Mouse (Mus musculus) forebrain, embryonic 11.5 days (tissue): Measurements from ENCODE around the gene Dhrs4. TPM values are rescaled to one million over a fixed set of nuclear protein-coding genes. Genes with fewer than 3 reads are reported as not detected.

Experiments
- ATAC-seq: fragments of 200-750 bp; cut with Nextera tagmentation; replicated peaks from 2 replicates; pipeline ENCODE4 v1.8.0; 2017; ENCODE audit warnings: moderate TSS enrichment; ENCODE audit not compliant: low FRiP score
- DNase-seq: peaks from one replicate; pipeline ENCODE4 v3.0.0-alpha.2; 2017; ENCODE audit warnings: low spot score
- H3K27ac ChIP-seq: fragments of 300-500 bp; sonication (generic); 2 replicates; pipeline ENCODE4 v1.5.1; 2014; ENCODE audit warnings: low read depth, low read length
- H3K27me3 ChIP-seq: fragments of 300-500 bp; sonication (generic); 2 replicates; pipeline ENCODE4 v1.6.1; 2014; ENCODE audit warnings: mild to moderate bottlenecking, low read length, mixed read lengths; ENCODE audit not compliant: control insufficient read depth, insufficient read depth
- H3K36me3 ChIP-seq: fragments of 300-500 bp; sonication (generic); 2 replicates; pipeline ENCODE4 v1.6.1; 2014; ENCODE audit warnings: mild to moderate bottlenecking, low read length, moderate library complexity, mixed read lengths; ENCODE audit not compliant: control insufficient read depth, insufficient read depth
- H3K4me1 ChIP-seq: fragments of 300-500 bp; sonication (generic); replicated peaks from 2 replicates; pipeline ENCODE4 v1.6.1; 2014; ENCODE audit warnings: low read length, mixed read lengths; ENCODE audit not compliant: control insufficient read depth, insufficient read depth
- H3K4me2 ChIP-seq: fragments of 300-500 bp; sonication (generic); 2 replicates; pipeline ENCODE4 v1.6.1; 2014; ENCODE audit warnings: low read depth, mild to moderate bottlenecking, low read length, moderate library complexity, mixed read lengths; ENCODE audit not compliant: severe bottlenecking
- H3K4me3 ChIP-seq: fragments of 300-500 bp; sonication (generic); 2 replicates; pipeline ENCODE4 v1.5.1; 2014; ENCODE audit warnings: low read depth, low read length
- H3K9ac ChIP-seq: fragments of 300-500 bp; sonication (generic); 2 replicates; pipeline ENCODE4 v1.6.1; 2014; ENCODE audit warnings: low read length
- H3K9me3 ChIP-seq: fragments of 300-500 bp; sonication (generic); 2 replicates; pipeline ENCODE4 v1.6.1; 2016; ENCODE audit warnings: low read length, mixed read lengths; ENCODE audit not compliant: control insufficient read depth
- WGBS: fragments of 180-500 bp; shearing (Covaris S2); extraction: QIAGEN DNeasy Blood & Tissue Kit; methylation state at CpG from one replicate; pipeline ENCODE4 v1.1.7; 2014; 5-methylcytosine and 5-hydroxymethylcytosine counted together
- polyA plus RNA-seq: library from polyadenylated mRNA; unstranded; fragments of >200 nt; fragmentation: Nextera tagmentation; extraction: Ambion mirVana; gene quantifications from 2 replicates; pipeline ENCODE4 v1.2.1, GENCODE M21; 2014

Dhrs4 gene
- polyA plus RNA-seq, 1 experiment from 2014 or later, result 30.2 TPM

DNA sequence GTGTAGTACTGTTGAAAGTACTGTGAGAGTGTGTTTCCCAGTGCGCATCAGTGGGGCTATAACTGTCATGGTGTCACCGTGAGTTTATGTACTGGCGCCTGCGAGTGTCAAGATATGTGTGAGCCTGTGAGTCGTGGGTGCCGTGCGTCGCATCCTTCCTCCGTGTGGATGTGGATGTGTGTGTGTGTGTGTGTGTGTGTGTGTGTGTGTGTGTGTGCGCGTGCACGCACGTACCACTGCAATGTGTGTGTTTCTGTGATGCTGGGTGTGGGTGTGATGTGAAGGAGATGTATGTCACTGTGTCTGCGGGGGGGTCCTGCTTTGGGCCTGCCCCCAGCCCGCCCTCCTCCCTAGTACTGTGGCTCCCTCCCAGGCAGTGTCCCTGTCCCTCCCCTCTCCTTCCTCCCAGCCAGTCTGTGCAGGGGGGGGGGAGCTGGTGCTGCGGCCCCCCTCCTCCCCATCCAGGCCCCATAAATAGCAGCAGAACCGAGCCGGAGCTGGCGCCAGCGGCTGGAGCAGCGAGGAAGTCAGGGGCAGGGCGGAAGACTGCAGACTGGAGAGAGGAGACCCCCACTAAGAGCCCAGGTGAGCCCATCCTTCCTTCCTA lies 31.7 kb downstream of the Dhrs4 start, which contains the start of gene Cpne6:
Gene Cpne6, plus strand, starts transcription at position 321 of the 607 bp plus-strand sequence.
- no peaks in the 10 kb centered on the region for H3K9me3 ChIP-seq
- H3K9ac ChIP-seq, result no peak within 1 kb of the TSS
- no peak within 1 kb of the TSS for H3K4me3 ChIP-seq
- no peaks in the 10 kb centered on the region for H3K27me3 ChIP-seq
- WGBS, result 75% methylated on average over 22 of the region's 22 CpGs
- no peaks in the 10 kb centered on the region for H3K4me1 ChIP-seq
- no peak for ATAC-seq
- H3K27ac ChIP-seq, result no peak within 1 kb of the TSS
- H3K4me2 ChIP-seq, result no peak within 1 kb of the TSS
- DNase-seq, result no peak
- no peaks in the 10 kb centered on the region for H3K36me3 ChIP-seq

- 72% methylated on average over 7 of the region's 7 CpGs for WGBS
- no peak overlapping the region for H3K27ac ChIP-seq
Measured at GRCm38 (mm10) chr14:55511037-55511436, 32.5 kb downstream of the Dhrs4 start.

GRCm38 (mm10) chr14:55513927-55514326 lies 35.4 kb downstream of the Dhrs4 start:
- Histone ChIP-seq H3K9ac (no peak overlapping the region), H3K27ac (no peak overlapping the region), H3K9me3 (no peaks in the 10 kb centered on the region), H3K4me1 (no peaks in the 10 kb centered on the region), H3K27me3 (no peaks in the 10 kb centered on the region), H3K36me3 (no peaks in the 10 kb centered on the region), H3K4me3 (no peak overlapping the region), H3K4me2 (no peak overlapping the region)
- ATAC-seq (no peak), DNase-seq (no peak)
- WGBS, result 76% methylated on average over 10 of the region's 10 CpGs

More at GRCm38 (mm10) chr14:55511037-55511436, 32.5 kb downstream of the Dhrs4 start:
- no peak overlapping the region for H3K4me3 ChIP-seq
- no peak for ATAC-seq
- DNase-seq, result no peak
- no peak overlapping the region for H3K9ac ChIP-seq
- no peaks in the 10 kb centered on the region for H3K27me3 ChIP-seq
- no peaks in the 10 kb centered on the region for H3K4me1 ChIP-seq
- H3K4me2 ChIP-seq, result no peak overlapping the region
- no peaks in the 10 kb centered on the region for H3K9me3 ChIP-seq
- no peaks in the 10 kb centered on the region for H3K36me3 ChIP-seq

- H3K27ac ChIP-seq, result no peak overlapping the region
- DNase-seq (no peak), ATAC-seq (no peak)
- H3K9me3 ChIP-seq, result no peaks in the 10 kb centered on the region
- no peaks in the 10 kb centered on the region for H3K4me1 ChIP-seq
- no peak overlapping the region for H3K4me3 ChIP-seq
- 0 out of 2 replicates have a peak, but pooled peaks cover 7% of the 10 kb centered on the region for H3K27me3 ChIP-seq
- no peak overlapping the region for H3K4me2 ChIP-seq
- no peaks in the 10 kb centered on the region for H3K36me3 ChIP-seq
- no peak overlapping the region for H3K9ac ChIP-seq
- 93% methylated on average over 4 of the region's 4 CpGs for WGBS
Measured at GRCm38 (mm10) chr14:55515846-55516245, 37.3 kb downstream of the Dhrs4 start.

DNA sequence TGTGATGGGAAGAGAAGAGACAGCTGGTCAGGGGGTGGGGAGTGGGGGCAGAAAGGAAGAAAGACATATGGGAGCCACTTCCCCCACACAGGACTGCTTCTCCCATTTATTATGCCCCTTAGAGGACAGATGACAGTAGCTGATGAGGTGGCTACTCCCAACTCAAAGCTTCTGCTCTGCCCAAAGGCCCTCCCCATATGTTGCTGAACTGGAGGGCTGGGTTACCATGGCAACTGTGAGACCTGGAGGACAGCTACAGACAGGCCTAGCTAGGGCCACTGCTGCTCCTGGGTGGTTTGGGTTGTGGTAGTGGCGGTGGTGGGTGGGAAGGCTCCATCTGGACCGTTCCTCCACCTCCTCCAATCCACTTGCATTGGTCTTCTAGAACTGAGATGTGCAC lies 40.3 kb downstream of the Dhrs4 start:
- no peak overlapping the region for H3K27ac ChIP-seq
- peak; percentile 63 for DNase-seq
- no peak overlapping the region for H3K4me2 ChIP-seq
- whole genome bisulfite sequencing, result 71% methylated on average over 2 of the region's 2 CpGs
- ATAC-seq, result peak; percentile 60
- no peaks in the 10 kb centered on the region for H3K36me3 ChIP-seq
- H3K4me3 ChIP-seq, result no peak overlapping the region
- H3K9me3 ChIP-seq, result no peaks in the 10 kb centered on the region
- no peak overlapping the region for H3K9ac ChIP-seq
- H3K4me1 ChIP-seq, result no peaks in the 10 kb centered on the region
- H3K27me3 ChIP-seq, result peaks cover 15% of the 10 kb centered on the region; the same call in 1 of the 2 replicates

DNA sequence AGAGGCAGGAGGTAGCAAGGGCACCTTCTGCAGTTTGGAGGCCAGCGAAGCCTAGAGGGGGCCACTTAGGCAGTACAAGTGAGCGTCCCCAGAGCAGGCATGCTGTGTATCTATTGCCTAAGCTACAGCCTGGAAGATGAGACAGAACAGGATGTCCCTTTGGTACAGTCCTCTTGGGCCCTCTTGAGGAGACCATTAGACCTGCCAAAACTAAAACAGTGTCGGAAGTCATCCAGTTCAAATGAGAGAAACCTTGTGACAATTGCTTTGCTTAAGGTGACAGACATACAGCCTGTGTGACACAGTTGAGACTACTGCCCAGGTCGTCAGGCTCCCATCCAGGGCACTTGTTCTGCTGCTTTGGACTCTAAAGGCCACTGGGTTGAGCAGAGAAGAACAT lies 41.0 kb downstream of the Dhrs4 start:
- Histone ChIP-seq H3K4me1 (no peaks in the 10 kb centered on the region), H3K27ac (no peak overlapping the region), H3K36me3 (no peaks in the 10 kb centered on the region), H3K4me2 (no peak overlapping the region), H3K9me3 (no peaks in the 10 kb centered on the region), H3K4me3 (no peak overlapping the region), H3K27me3 (peaks cover 15% of the 10 kb centered on the region; the same call in 1 of the 2 replicates), H3K9ac (no peak overlapping the region)
- 57% methylated on average over 4 of the region's 4 CpGs for WGBS
- ATAC-seq, result no peak
- DNase-seq, result no peak

DNA sequence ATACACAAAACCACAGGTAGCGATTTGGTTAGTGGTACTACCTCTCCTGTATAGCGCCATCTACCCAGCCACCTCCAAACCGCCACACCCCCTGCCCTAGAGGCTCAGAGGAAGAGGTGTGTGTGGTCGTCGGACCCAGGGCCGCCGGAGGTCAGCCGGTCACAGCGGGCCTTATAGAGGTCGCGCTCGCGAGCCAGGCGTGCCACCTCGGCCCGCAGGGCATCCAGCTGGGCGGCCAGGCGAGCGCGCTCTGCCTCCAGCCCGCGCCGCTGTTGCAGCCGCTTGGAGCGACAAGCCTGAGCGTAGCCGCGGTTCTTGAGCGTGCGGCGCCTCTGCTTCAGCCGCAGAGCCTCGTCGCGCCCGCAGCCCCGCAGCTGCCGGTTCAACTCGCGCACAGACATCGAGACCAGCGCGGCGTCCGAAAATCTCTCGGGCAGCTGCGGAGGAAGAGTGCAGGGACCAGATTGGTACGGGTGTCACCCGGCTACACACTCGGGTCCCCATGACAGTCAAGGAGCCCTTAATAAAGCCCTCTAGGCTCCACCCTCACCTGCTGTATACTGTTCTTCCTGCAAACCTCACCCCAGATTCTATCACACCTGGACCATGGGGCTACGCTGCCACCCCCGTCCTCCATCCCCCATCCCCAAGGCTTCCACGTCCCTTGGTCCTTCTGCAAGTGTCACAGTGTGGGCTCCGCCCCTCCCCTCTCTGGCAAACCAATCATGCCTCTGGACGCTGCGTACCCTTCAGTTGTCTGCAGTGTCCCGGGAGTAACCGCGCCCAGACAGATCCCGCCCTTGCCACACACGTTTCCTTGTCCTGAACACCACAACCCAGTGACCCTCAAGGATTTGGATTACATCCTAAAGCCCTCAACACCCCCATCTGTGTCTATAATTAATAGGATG lies 42.1 kb downstream of the Dhrs4 start:
- H3K27me3 ChIP-seq, result peaks cover 15% of the 10 kb centered on the region; the same call in 1 of the 2 replicates
- H3K4me2 ChIP-seq, result peak overlapping the region; percentile 94
- no peak overlapping the region for H3K27ac ChIP-seq
- no peaks in the 10 kb centered on the region for H3K9me3 ChIP-seq
- WGBS, result under 1% methylated on average over 61 of the region's 61 CpGs
- DNase-seq (peak; percentile 70), ATAC-seq (peak; percentile 59)
- H3K9ac ChIP-seq, result peak overlapping the region; percentile 53
- no peaks in the 10 kb centered on the region for H3K36me3 ChIP-seq
- H3K4me1 ChIP-seq, result no peaks in the 10 kb centered on the region
- peak overlapping the region; percentile 51 for H3K4me3 ChIP-seq

DNA sequence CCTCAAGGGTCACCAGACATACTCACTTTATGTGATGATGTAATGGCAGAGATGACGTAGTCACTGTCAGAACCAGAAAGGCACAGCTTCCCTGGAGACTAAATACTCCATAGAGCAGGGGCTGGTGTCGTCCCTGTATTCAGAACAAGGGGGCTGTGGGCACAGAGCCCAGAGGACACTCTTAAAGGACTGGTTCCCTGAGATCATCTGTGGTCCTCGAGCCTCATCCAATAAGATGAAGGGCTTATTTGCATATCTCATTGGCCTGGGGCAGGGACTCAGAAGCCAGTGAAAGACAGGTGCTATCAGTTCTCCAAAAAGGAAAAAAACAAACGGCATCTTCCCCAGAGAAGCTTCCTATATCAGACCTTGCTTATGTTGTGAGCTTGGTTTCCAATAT lies 45.5 kb downstream of the Dhrs4 start:
- Histone ChIP-seq H3K27ac (no peak overlapping the region), H3K9ac (no peak overlapping the region), H3K4me2 (no peak overlapping the region), H3K4me1 (no peaks in the 10 kb centered on the region), H3K27me3 (peaks cover 15% of the 10 kb centered on the region; the same call in 1 of the 2 replicates), H3K36me3 (no peaks in the 10 kb centered on the region), H3K4me3 (no peak overlapping the region), H3K9me3 (no peaks in the 10 kb centered on the region)
- 72% methylated on average over 4 of the region's 4 CpGs for WGBS
- no peak for DNase-seq
- no peak for ATAC-seq
